Mouse (Mus musculus) embryonic facial prominence, embryonic 12.5 days (tissue): ENCODE results near the gene Bpifc. TPM values are rescaled to one million over a fixed set of nuclear protein-coding genes. Genes with fewer than 3 reads are reported as not detected.
"Not testable (repeated sequence)": the region's sequence is repeated elsewhere in the genome, so short reads cannot be mapped to it uniquely, and the experiment has no call there.

Experiments
- ATAC-seq: fragments of 200-750 bp; cut with Nextera tagmentation; 2 replicates; pipeline ENCODE4 v1.8.0; 2017; ENCODE audit not compliant: insufficient number of reproducible peaks, insufficient read depth, low FRiP score, low TSS enrichment
- H3K27ac ChIP-seq: fragments of 300-500 bp; sonication (generic); 2 replicates; pipeline ENCODE4 v1.5.1; 2016; ENCODE audit warnings: mild to moderate bottlenecking
- H3K27me3 ChIP-seq: fragments of 300-500 bp; sonication (generic); 2 replicates; pipeline ENCODE4 v1.6.1; 2016; ENCODE audit warnings: mild to moderate bottlenecking, moderate library complexity
- H3K36me3 ChIP-seq: fragments of 300-500 bp; sonication (generic); 2 replicates; pipeline ENCODE4 v1.6.1; 2016; ENCODE audit warnings: mild to moderate bottlenecking
- H3K4me1 ChIP-seq: fragments of 300-500 bp; sonication (generic); 2 replicates; pipeline ENCODE4 v1.6.1; 2016
- H3K4me2 ChIP-seq: fragments of 300-500 bp; sonication (generic); replicated peaks from 2 replicates; pipeline ENCODE4 v1.6.1; 2016; ENCODE audit warnings: mild to moderate bottlenecking, moderate library complexity
- H3K4me3 ChIP-seq: fragments of 300-500 bp; sonication (generic); 2 replicates; pipeline ENCODE4 v1.5.1; 2016; ENCODE audit warnings: mild to moderate bottlenecking
- H3K9ac ChIP-seq: fragments of 300-500 bp; sonication (generic); 2 replicates; pipeline ENCODE4 v1.6.1; 2016; ENCODE audit warnings: mild to moderate bottlenecking, moderate library complexity
- H3K9me3 ChIP-seq: fragments of 300-500 bp; sonication (generic); 2 replicates; pipeline ENCODE4 v1.6.1; 2016; ENCODE audit warnings: mild to moderate bottlenecking, moderate library complexity
- WGBS: fragments of 180-500 bp; shearing (Covaris S2); methylation state at CpG from one replicate; pipeline ENCODE4 v1.1.7; 2016; 5-methylcytosine and 5-hydroxymethylcytosine counted together
- polyA plus RNA-seq: library from polyadenylated mRNA; unstranded; fragments of >200 nt; fragmentation: Nextera tagmentation; extraction: Ambion mirVana; gene quantifications from 2 replicates; pipeline ENCODE4 v1.2.1, GENCODE M21; 2016

Gene Bpifc
- polyA plus RNA-seq, 1 experiment from 2014 or later, result not detected

- H3K4me1 ChIP-seq, result peaks cover 10% of the 10 kb centered on the region; the same call in 1 of the 2 replicates
- H3K4me2 ChIP-seq, result no peak overlapping the region
- no peak for ATAC-seq
- peaks cover 17% of the 10 kb centered on the region for H3K36me3 ChIP-seq
- 88% methylated on average over 2 of the region's 2 CpGs for WGBS
- no peak overlapping the region for H3K9ac ChIP-seq
- no peak overlapping the region for H3K4me3 ChIP-seq
- no peaks in the 10 kb centered on the region for H3K9me3 ChIP-seq
- H3K27ac ChIP-seq, result no peak overlapping the region
- no peaks in the 10 kb centered on the region for H3K27me3 ChIP-seq
Observed at GRCm38 (mm10) chr10:86034007-86034728, 22.5 kb upstream of the Bpifc start.

GRCm38 (mm10) chr10:86032517-86032916 is 20.8 kb upstream of the Bpifc start:
- Histone ChIP-seq H3K4me2 (no peak overlapping the region), H3K36me3 (peaks cover 17% of the 10 kb centered on the region), H3K27me3 (no peaks in the 10 kb centered on the region), H3K9ac (no peak overlapping the region), H3K27ac (peak overlapping the region; percentile 55; the same call in 1 of the 2 replicates), H3K9me3 (no peaks in the 10 kb centered on the region), H3K4me3 (no peak overlapping the region), H3K4me1 (peaks cover 10% of the 10 kb centered on the region; the same call in 1 of the 2 replicates)
- 41% methylated on average over 3 of the region's 3 CpGs for WGBS
- no peak; the same call in 1 of the 2 replicates for ATAC-seq

DNA sequence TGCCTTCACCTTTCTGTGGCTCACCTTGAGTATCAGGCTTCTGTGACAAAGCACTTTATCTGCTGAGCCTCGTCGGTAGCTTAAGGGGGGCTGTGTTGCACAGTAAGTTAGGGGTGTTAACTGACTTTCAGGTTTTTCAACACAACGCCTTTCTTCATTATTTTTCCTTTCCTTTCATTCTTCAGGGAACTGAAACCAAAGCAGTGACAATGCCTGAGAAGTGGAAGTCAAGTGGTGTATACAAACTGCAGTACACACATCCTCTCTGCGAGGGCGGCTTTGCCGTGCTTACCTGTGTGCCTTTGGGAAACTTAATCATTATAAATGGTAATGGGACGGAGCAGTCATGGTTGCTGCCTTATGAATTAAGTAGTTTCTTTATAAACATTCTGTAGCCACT is 19.0 kb upstream of the Bpifc start:
- no peak for ATAC-seq
- H3K4me2 ChIP-seq, result no peak overlapping the region
- H3K9ac ChIP-seq, result no peak overlapping the region
- H3K9me3 ChIP-seq, result no peaks in the 10 kb centered on the region
- peaks cover 10% of the 10 kb centered on the region; the same call in 1 of the 2 replicates for H3K4me1 ChIP-seq
- peaks cover 16% of the 10 kb centered on the region for H3K36me3 ChIP-seq
- no peaks in the 10 kb centered on the region for H3K27me3 ChIP-seq
- no peak overlapping the region for H3K4me3 ChIP-seq
- no peak overlapping the region for H3K27ac ChIP-seq
- 87% methylated on average over 7 of the region's 7 CpGs for WGBS

GRCm38 (mm10) chr10:86026807-86027206 is 15.1 kb upstream of the Bpifc start:
- H3K9me3 ChIP-seq, ATAC-seq, H3K27me3 ChIP-seq, H3K27ac ChIP-seq, H3K4me2 ChIP-seq, H3K9ac ChIP-seq, H3K4me1 ChIP-seq, H3K4me3 ChIP-seq: not testable (repeated sequence)
- peaks cover 18% of the 10 kb centered on the region for H3K36me3 ChIP-seq
- 64% methylated on average over 1 of the region's 1 CpGs for WGBS

- WGBS, result 90% methylated on average over 3 of the region's 3 CpGs
- ATAC-seq, result no peak
- no peak overlapping the region for H3K4me2 ChIP-seq
- no peaks in the 10 kb centered on the region for H3K9me3 ChIP-seq
- peaks cover 18% of the 10 kb centered on the region for H3K36me3 ChIP-seq
- no peak overlapping the region for H3K4me3 ChIP-seq
- no peak overlapping the region for H3K27ac ChIP-seq
- H3K9ac ChIP-seq, result no peak overlapping the region
- 0 out of 2 replicates have a peak, but pooled peaks cover 4% of the 10 kb centered on the region for H3K4me1 ChIP-seq
- H3K27me3 ChIP-seq, result no peaks in the 10 kb centered on the region
Observed at GRCm38 (mm10) chr10:86026354-86026753, 14.7 kb upstream of the Bpifc start.

DNA sequence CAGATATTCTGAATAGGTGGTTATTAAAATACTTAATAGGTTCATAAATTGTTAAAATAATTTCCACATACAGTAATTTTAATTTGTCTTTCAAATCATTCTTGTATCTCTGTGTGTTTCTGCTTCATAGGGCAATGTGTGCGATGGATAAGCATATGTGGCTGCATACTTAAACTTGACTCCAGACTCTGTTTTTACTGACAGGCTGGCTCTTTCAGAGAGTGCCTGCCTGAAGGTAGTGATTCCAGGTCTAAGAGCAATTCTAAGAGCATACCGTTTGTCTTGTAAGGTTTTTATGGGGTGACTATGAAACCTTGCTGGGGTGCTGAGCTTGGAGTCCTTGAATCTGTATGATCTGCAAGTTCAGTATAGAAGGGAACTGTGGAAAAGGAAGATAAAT is 14.2 kb upstream of the Bpifc start:
- no peaks in the 10 kb centered on the region for H3K9me3 ChIP-seq
- H3K36me3 ChIP-seq, result peaks cover 14% of the 10 kb centered on the region
- H3K27me3 ChIP-seq, result no peaks in the 10 kb centered on the region
- 82% methylated on average over 2 of the region's 2 CpGs for WGBS
- ATAC-seq, result no peak
- H3K4me2 ChIP-seq, result no peak overlapping the region
- H3K4me3 ChIP-seq, result no peak overlapping the region
- H3K9ac ChIP-seq, result no peak overlapping the region
- no peak overlapping the region for H3K27ac ChIP-seq
- H3K4me1 ChIP-seq, result 0 out of 2 replicates have a peak, but pooled peaks cover 5% of the 10 kb centered on the region

GRCm38 (mm10) chr10:86023149-86023548 is 11.5 kb upstream of the Bpifc start:
- Histone ChIP-seq H3K4me2 (peak overlapping the region; percentile 68), H3K9ac (no peak overlapping the region), H3K4me3 (peak overlapping the region; percentile 91; the same call in 1 of the 2 replicates), H3K4me1 (0 out of 2 replicates have a peak, but pooled peaks cover 5% of the 10 kb centered on the region), H3K27ac (no peak overlapping the region), H3K9me3 (no peaks in the 10 kb centered on the region), H3K36me3 (peaks cover 5% of the 10 kb centered on the region; the same call in 1 of the 2 replicates), H3K27me3 (no peaks in the 10 kb centered on the region)
- no peak for ATAC-seq

- ATAC-seq, result no peak
Observed at GRCm38 (mm10) chr10:86022474-86022816, 10.8 kb upstream of the Bpifc start.

GRCm38 (mm10) chr10:86021749-86022473 is 10.2 kb upstream of the Bpifc start, which contains the start of gene Fbxo7:
TSS of gene Fbxo7 (plus strand) at chr10:86021972.
- Histone ChIP-seq H3K9me3 (no peaks in the 10 kb centered on the region), H3K27me3 (no peaks in the 10 kb centered on the region), H3K4me3 (peak within 1 kb of the TSS; percentile 91), H3K9ac (peak within 1 kb of the TSS; percentile 82), H3K4me2 (peak within 1 kb of the TSS; percentile 68), H3K4me1 (0 out of 2 replicates have a peak, but pooled peaks cover 5% of the 10 kb centered on the region), H3K27ac (peak within 1 kb of the TSS; percentile 83), H3K36me3 (peaks cover 5% of the 10 kb centered on the region; the same call in 1 of the 2 replicates)
- peak; percentile 92 for ATAC-seq
- under 1% methylated on average over 82 of the region's 82 CpGs for WGBS

More at GRCm38 (mm10) chr10:86022474-86022816, 10.8 kb upstream of the Bpifc start:
- no peaks in the 10 kb centered on the region for H3K27me3 ChIP-seq
- H3K9ac ChIP-seq, result peak overlapping the region; percentile 82; the same call in 1 of the 2 replicates
- peaks cover 5% of the 10 kb centered on the region; the same call in 1 of the 2 replicates for H3K36me3 ChIP-seq
- H3K4me1 ChIP-seq, result 0 out of 2 replicates have a peak, but pooled peaks cover 5% of the 10 kb centered on the region
- peak overlapping the region; percentile 68 for H3K4me2 ChIP-seq
- 6% methylated on average over 6 of the region's 6 CpGs for WGBS
- H3K9me3 ChIP-seq, result no peaks in the 10 kb centered on the region
- H3K4me3 ChIP-seq, result peak overlapping the region; percentile 91
- no peak overlapping the region for H3K27ac ChIP-seq

DNA sequence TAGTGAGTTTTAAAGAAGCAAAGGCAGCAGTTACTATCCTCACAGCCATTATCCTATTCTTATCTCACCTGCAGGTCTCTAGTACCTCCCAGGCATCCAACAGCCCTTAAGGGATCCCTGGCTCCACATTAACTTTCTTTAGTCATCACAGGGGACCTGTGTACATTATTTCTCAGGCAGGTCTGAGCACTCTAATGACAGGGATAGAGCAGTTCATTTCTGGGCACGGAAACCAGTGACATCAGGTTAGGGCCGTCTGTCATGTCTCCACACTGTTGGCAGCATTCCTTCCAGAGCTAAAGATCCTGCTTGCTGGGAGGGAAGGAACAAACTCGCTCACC is 9.7 kb upstream of the Bpifc start:
- ATAC-seq, result peak; percentile 78
- Histone ChIP-seq H3K9ac (no peak overlapping the region), H3K4me3 (peak overlapping the region; percentile 91), H3K9me3 (no peaks in the 10 kb centered on the region), H3K27me3 (no peaks in the 10 kb centered on the region), H3K36me3 (peaks cover 5% of the 10 kb centered on the region; the same call in 1 of the 2 replicates), H3K4me1 (0 out of 2 replicates have a peak, but pooled peaks cover 5% of the 10 kb centered on the region), H3K27ac (no peak overlapping the region), H3K4me2 (peak overlapping the region; percentile 68; the same call in 1 of the 2 replicates)
- WGBS, result 1% methylated on average over 3 of the region's 3 CpGs

- 32% methylated on average over 5 of the region's 5 CpGs for WGBS
- Histone ChIP-seq H3K9ac (no peak overlapping the region), H3K4me3 (no peak overlapping the region), H3K27me3 (no peaks in the 10 kb centered on the region), H3K9me3 (no peaks in the 10 kb centered on the region), H3K36me3 (no peaks in the 10 kb centered on the region), H3K4me1 (0 out of 2 replicates have a peak, but pooled peaks cover 5% of the 10 kb centered on the region), H3K4me2 (no peak overlapping the region), H3K27ac (no peak overlapping the region)
- no peak for ATAC-seq
Observed at GRCm38 (mm10) chr10:86018813-86019212, 7.1 kb upstream of the Bpifc start.
